Mouse (Mus musculus): ENCODE data around the gene Cbr2. TPM values are rescaled to one million over a fixed set of nuclear protein-coding genes. Genes with fewer than 3 reads are reported as not detected.
"Not testable (repeated sequence)": the region's sequence is repeated elsewhere in the genome, so short reads cannot be mapped to it uniquely, and the experiment has no call there.

Gene Cbr2
- total and polyA plus RNA-seq, 2 experiments = 0.28 TPM; not detected in 1

DNA sequence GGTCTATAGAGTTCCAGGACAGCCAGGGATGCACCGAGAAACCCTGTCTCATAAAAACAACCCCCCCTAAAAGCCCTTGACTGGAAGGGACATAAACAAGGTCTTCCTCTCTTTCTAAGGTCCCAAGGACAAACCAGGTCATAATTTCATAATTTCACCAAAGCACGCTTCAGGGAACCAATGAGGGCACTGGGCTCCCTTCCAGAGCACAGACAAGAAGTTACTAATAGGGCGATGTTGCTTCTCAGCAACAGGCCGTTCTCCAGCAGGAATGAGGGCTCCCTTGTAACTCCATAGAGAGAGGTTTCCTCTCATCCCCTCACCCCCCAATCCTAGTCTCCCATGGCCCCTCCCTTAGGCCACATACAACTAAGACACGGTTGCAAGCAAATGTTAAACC, 9.1 kb upstream of the Cbr2 start:
- 89% methylated on average over 5 of the region's 5 CpGs for WGBS

DNA sequence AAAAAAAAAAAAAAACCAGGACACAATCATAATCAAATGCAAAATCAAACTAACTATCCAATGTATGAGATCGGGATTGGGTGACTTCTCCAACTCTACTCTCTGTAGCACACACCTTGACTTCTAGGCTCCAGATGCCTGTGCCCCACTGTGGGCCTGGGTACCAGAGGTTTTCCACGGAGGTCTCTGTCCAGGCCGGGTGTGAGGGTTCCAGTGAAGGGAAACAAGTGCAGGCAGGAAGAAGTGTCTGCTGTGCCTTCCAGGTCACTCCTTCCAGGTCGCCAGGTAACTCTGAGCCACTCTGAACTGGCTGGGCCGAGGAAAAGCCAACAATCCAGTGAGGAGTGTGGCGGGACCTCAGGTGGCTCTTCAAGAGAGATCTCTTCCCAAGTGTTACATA, 4.5 kb upstream of the Cbr2 start:
- 79% methylated on average over 6 of the region's 6 CpGs for WGBS
- H3K36me3 ChIP-seq (ENCODE audit: control insufficient read depth, insufficient read depth, low read length) = no peaks in the 10 kb centered on the region
- no peak for TF ChIP-seq POLR2A (IDR thresholded peaks at IDR 0.05; ENCODE audit: extremely low read depth, insufficient read depth, low read length)
- no peak for TF ChIP-seq CTCF (IDR thresholded peaks at IDR 0.05; ENCODE audit: low read depth, low read length)
- H3K79me2 ChIP-seq (ENCODE audit: control insufficient read depth, insufficient read depth, low read length) = no peaks in the 10 kb centered on the region
- no peak overlapping the region for H3K9ac ChIP-seq (ENCODE audit: low read depth, low read length)
- no peaks in the 10 kb centered on the region for H3K4me1 ChIP-seq (ENCODE audit: control insufficient read depth, insufficient read depth, low read length)
- H3K27ac ChIP-seq (replicated peaks; ENCODE audit: insufficient read depth, low read depth, low read length) = no peak overlapping the region
- no peak overlapping the region for H3K4me3 ChIP-seq (ENCODE audit: insufficient read depth, low read depth, low read length)
- no peaks in the 10 kb centered on the region for H3K27me3 ChIP-seq (ENCODE audit: control insufficient read depth, insufficient read depth, low read length)
- DNase-seq (ENCODE audit: extremely low read depth, low read depth, low spot score) = no peak

More for the DNA sequence above, 9.1 kb upstream of the Cbr2 start:
- H3K27ac ChIP-seq (replicated peaks; ENCODE audit: insufficient read depth, low read depth, low read length) = no peak overlapping the region
- no peaks in the 10 kb centered on the region for H3K36me3 ChIP-seq (ENCODE audit: control insufficient read depth, insufficient read depth, low read length)
- H3K79me2 ChIP-seq (ENCODE audit: control insufficient read depth, insufficient read depth, low read length) = no peaks in the 10 kb centered on the region
- H3K4me1 ChIP-seq (ENCODE audit: control insufficient read depth, insufficient read depth, low read length) = no peaks in the 10 kb centered on the region
- H3K4me3 ChIP-seq (ENCODE audit: insufficient read depth, low read depth, low read length) = no peak overlapping the region
- no peak for DNase-seq (ENCODE audit: extremely low read depth, low read depth, low spot score)
- H3K27me3 ChIP-seq (ENCODE audit: control insufficient read depth, insufficient read depth, low read length) = no peaks in the 10 kb centered on the region
- TF ChIP-seq POLR2A (IDR thresholded peaks at IDR 0.05; ENCODE audit: extremely low read depth, insufficient read depth, low read length) (no peak), CTCF (IDR thresholded peaks at IDR 0.05; ENCODE audit: low read depth, low read length) (no peak)
- H3K9ac ChIP-seq (ENCODE audit: low read depth, low read length) = no peak overlapping the region

DNA sequence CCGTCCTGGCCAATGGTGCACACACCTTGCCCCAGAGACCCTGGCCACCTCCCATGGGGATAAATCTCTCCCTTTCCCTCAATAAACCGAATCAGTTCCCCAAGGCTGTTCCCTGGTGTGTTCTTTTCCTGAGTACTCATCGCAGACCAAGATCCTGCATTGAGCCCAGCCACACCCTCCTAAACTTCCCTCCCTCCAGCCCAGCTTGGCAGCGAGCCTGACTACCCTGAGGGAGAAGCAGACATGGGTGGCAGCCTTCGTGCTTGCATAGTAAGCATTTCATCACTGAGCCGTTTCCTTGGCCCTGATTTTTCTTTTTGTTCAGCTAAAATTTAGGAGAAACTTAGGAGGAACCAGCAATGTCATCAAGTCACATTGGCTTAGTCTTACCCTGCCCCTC, 1.6 kb upstream of the Cbr2 start:
- Histone ChIP-seq H3K27me3 (ENCODE audit: control insufficient read depth, insufficient read depth, low read length) (no peaks in the 10 kb centered on the region), H3K9ac (ENCODE audit: low read depth, low read length) (no peak overlapping the region), H3K79me2 (ENCODE audit: control insufficient read depth, insufficient read depth, low read length) (no peaks in the 10 kb centered on the region), H3K36me3 (ENCODE audit: control insufficient read depth, insufficient read depth, low read length) (no peaks in the 10 kb centered on the region), H3K4me1 (ENCODE audit: control insufficient read depth, insufficient read depth, low read length) (peaks cover 3% of the 10 kb centered on the region; the same call in 1 of the 2 replicates), H3K27ac (replicated peaks; ENCODE audit: insufficient read depth, low read depth, low read length) (no peak overlapping the region), H3K4me3 (ENCODE audit: insufficient read depth, low read depth, low read length) (no peak overlapping the region)
- WGBS = 49% methylated on average over 6 of the region's 6 CpGs
- TF ChIP-seq POLR2A (IDR thresholded peaks at IDR 0.05; ENCODE audit: extremely low read depth, insufficient read depth, low read length) (no peak), CTCF (IDR thresholded peaks at IDR 0.05; ENCODE audit: low read depth, low read length) (no peak)
- DNase-seq (ENCODE audit: extremely low read depth, low read depth, low spot score) = peak; percentile 38

DNA sequence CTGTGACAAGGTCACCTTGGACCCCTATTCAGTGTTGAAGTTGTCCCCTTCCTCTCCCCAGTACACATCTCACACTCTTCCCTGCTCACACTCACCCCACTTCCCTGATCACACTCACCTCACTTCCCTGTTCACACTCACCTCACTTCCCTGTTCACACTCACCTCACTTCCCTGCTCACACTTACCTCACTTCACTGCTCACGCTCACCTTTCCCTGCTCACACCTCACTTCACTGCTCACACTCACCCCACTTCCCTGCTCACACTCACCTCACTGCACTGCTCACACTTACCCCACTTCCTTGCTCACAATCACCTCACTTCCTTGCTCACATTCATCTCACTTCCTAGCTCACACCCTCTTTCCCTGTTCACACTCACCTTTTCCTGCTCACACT, 519 bp downstream of the Cbr2 start:
- peaks cover 4% of the 10 kb centered on the region; the same call in 1 of the 2 replicates for H3K4me1 ChIP-seq (ENCODE audit: control insufficient read depth, insufficient read depth, low read length)
- no peaks in the 10 kb centered on the region for H3K27me3 ChIP-seq (ENCODE audit: control insufficient read depth, insufficient read depth, low read length)
- H3K27ac ChIP-seq (replicated peaks; ENCODE audit: insufficient read depth, low read depth, low read length) = no peak overlapping the region
- no peaks in the 10 kb centered on the region for H3K79me2 ChIP-seq (ENCODE audit: control insufficient read depth, insufficient read depth, low read length)
- no peak overlapping the region for H3K4me3 ChIP-seq (ENCODE audit: insufficient read depth, low read depth, low read length)
- TF ChIP-seq CTCF (IDR thresholded peaks at IDR 0.05; ENCODE audit: low read depth, low read length) (no peak), POLR2A (IDR thresholded peaks at IDR 0.05; ENCODE audit: extremely low read depth, insufficient read depth, low read length) (no peak)
- no peak overlapping the region for H3K9ac ChIP-seq (ENCODE audit: low read depth, low read length)
- no peak for DNase-seq (ENCODE audit: extremely low read depth, low read depth, low spot score)
- WGBS = 100% methylated on average over 1 of the region's 1 CpGs
- H3K36me3 ChIP-seq (ENCODE audit: control insufficient read depth, insufficient read depth, low read length) = no peaks in the 10 kb centered on the region

DNA sequence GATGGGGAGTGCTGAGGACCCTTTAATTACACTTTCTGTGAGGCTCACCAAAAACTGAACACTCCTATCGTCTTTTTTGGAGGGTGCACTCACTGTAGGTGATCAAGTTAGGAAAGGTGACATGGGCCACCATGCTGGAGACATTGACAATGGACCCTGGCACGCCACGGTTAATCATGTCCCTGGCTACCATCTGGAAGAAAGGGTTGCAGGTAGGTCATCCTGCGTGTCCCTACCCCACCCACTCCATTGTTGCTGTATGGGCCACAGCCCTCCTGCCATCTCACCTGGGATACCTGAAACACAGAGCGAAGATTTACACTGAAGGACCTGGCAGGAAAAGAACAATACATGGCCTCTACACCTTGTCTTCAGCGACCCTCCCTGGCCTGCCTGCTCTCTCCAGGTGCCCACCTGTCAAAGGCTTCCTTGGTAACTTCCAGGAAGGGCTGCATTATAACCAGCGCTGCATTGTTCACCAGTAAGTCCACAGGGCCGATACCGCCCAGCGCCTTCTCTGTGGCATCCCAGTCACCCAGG, 1.5 kb downstream of the Cbr2 start:
- Histone ChIP-seq H3K4me3 (ENCODE audit: insufficient read depth, low read depth, low read length) (no peak overlapping the region), H3K9ac (ENCODE audit: low read depth, low read length) (no peak overlapping the region), H3K27ac (replicated peaks; ENCODE audit: insufficient read depth, low read depth, low read length) (no peak overlapping the region), H3K79me2 (ENCODE audit: control insufficient read depth, insufficient read depth, low read length) (no peaks in the 10 kb centered on the region), H3K27me3 (ENCODE audit: control insufficient read depth, insufficient read depth, low read length) (no peaks in the 10 kb centered on the region), H3K36me3 (ENCODE audit: control insufficient read depth, insufficient read depth, low read length) (0 out of 2 replicates have a peak, but pooled peaks cover 1% of the 10 kb centered on the region), H3K4me1 (ENCODE audit: control insufficient read depth, insufficient read depth, low read length) (peaks cover 10% of the 10 kb centered on the region; the same call in 1 of the 2 replicates)
- WGBS = 93% methylated on average over 10 of the region's 10 CpGs
- no peak for DNase-seq (ENCODE audit: extremely low read depth, low read depth, low spot score)
- TF ChIP-seq POLR2A (IDR thresholded peaks at IDR 0.05; ENCODE audit: extremely low read depth, insufficient read depth, low read length) (no peak), CTCF (IDR thresholded peaks at IDR 0.05; ENCODE audit: low read depth, low read length) (no peak)

DNA sequence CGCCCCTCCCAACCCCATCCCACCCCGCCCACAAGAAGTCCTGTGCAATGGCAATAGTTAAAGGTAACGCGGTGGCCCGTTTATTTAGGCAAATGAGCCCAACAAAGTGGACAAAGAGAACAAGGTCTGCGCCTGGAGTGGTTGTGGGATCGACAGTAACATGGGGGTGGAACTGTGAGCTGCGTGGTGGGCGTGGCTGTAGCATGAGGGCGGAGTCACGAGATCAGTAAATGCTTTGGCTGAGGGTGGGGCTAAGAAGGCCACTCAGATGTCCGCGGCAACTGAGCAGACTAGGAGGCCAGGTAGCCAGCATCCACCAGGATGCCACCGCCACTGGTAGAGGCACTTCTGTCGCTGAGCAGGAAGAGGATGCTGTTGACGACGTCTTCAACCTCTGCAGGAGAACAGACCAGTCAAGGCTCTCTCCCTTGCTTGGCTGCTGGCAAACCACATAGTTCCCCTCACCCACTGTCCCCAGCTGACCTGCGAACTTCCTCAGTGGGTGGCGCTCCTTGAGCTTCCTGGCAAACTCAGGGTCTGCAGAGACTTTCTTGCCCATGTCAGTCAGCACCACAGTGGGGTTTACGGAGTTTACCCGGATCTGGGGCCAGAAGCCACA, 2.4 kb downstream of the Cbr2 start:
- not testable (repeated sequence) for H3K9ac ChIP-seq (ENCODE audit: low read depth, low read length)

More for the DNA sequence above, 2.4 kb downstream of the Cbr2 start:
- not testable (repeated sequence) for H3K36me3 ChIP-seq (ENCODE audit: control insufficient read depth, insufficient read depth, low read length); H3K4me3 ChIP-seq (ENCODE audit: insufficient read depth, low read depth, low read length); H3K27me3 ChIP-seq (ENCODE audit: control insufficient read depth, insufficient read depth, low read length); H3K79me2 ChIP-seq (ENCODE audit: control insufficient read depth, insufficient read depth, low read length); H3K27ac ChIP-seq (replicated peaks; ENCODE audit: insufficient read depth, low read depth, low read length)
- peaks cover 10% of the 10 kb centered on the region; the same call in 1 of the 2 replicates for H3K4me1 ChIP-seq (ENCODE audit: control insufficient read depth, insufficient read depth, low read length)
- DNase-seq (ENCODE audit: extremely low read depth, low read depth, low spot score) = peak; percentile 82
- WGBS = 4% methylated on average over 18 of the region's 21 CpGs

Measured in liver, adult 2 months (tissue).